Mouse (Mus musculus) olfactory bulb, adult 2 months (tissue): ENCODE results near the gene Gid4. TPM values are rescaled to one million over a fixed set of nuclear protein-coding genes. Genes with fewer than 3 reads are reported as not detected.

ENCODE experiments used
- H3K27ac ChIP-seq: fragments of 200-500 bp; 2 replicates; pipeline ENCODE4 v1.5.1; 2012; ENCODE audit warnings: low read depth, low read length; ENCODE audit not compliant: insufficient read depth
- H3K4me1 ChIP-seq: fragments of 200-500 bp; 2 replicates; pipeline ENCODE4 v1.6.1; 2012; ENCODE audit warnings: low read length; ENCODE audit not compliant: control insufficient read depth, insufficient read depth
- H3K4me3 ChIP-seq: fragments of 200-500 bp; 2 replicates; pipeline ENCODE4 v1.5.1; 2012; ENCODE audit warnings: mild to moderate bottlenecking, low read depth, low read length, moderate library complexity; ENCODE audit not compliant: insufficient read depth
- CTCF ChIP-seq: fragments of 200-500 bp; IDR thresholded peaks from 2 replicates; pipeline ENCODE4 v1.5.1; 2012; ENCODE audit warnings: low read depth, mild to moderate bottlenecking, low read length, moderate library complexity; ENCODE audit not compliant: insufficient read depth
- POLR2A ChIP-seq: fragments of 200-500 bp; IDR thresholded peaks from 2 replicates; pipeline ENCODE4 v1.6.1; 2012; ENCODE audit warnings: mild to moderate bottlenecking, low read depth, low read length, moderate library complexity; ENCODE audit not compliant: insufficient read depth
- WGBS: fragments of 180-500 bp; shearing (Covaris S2); methylation state at CpG from one replicate; pipeline ENCODE4 v1.1.7; 2018; 5-methylcytosine and 5-hydroxymethylcytosine counted together
- polyA plus RNA-seq: library from polyadenylated mRNA; stranded (reverse); fragments of >200 nt; gene quantifications from 2 replicates; pipeline ENCODE4 v1.2.4, GENCODE M21; 2012; ENCODE audit warnings: low replicate concordance; ENCODE audit not compliant: missing spikeins, insufficient read depth, insufficient read length

The Gid4 gene
- 149 TPM in 1 of 2 replicates, not detected in the other for polyA plus RNA-seq

GRCm38 (mm10) chr11:60416963-60417716 is at the start of gene Gid4:
TSS of gene Gid4 (plus strand) at chr11:60417145.
- H3K4me3 ChIP-seq: peak within 1 kb of the TSS; percentile 78
- peak within 1 kb of the TSS; percentile 64 for H3K27ac ChIP-seq
- WGBS: under 1% methylated on average over 75 of the region's 81 CpGs
- H3K4me1 ChIP-seq: peaks cover 11% of the 10 kb centered on the region
- TF ChIP-seq CTCF (no peak), POLR2A (peak; percentile 63; the same call in 1 of the 2 replicates)

- H3K27ac ChIP-seq: no peak overlapping the region
- no peak for TF ChIP-seq CTCF
- WGBS: 86% methylated on average over 3 of the region's 3 CpGs
Observed at GRCm38 (mm10) chr11:60367256-60367655, 49.7 kb upstream of the Gid4 start.

GRCm38 (mm10) chr11:60368909-60369308 is 48.0 kb upstream of the Gid4 start:
- 77% methylated on average over 4 of the region's 4 CpGs for WGBS
- no peak overlapping the region for H3K4me3 ChIP-seq
- TF ChIP-seq CTCF (no peak), POLR2A (no peak)
- H3K27ac ChIP-seq: no peak overlapping the region
- no peaks in the 10 kb centered on the region for H3K4me1 ChIP-seq

More at GRCm38 (mm10) chr11:60367256-60367655, 49.7 kb upstream of the Gid4 start:
- Histone ChIP-seq H3K4me1 (no peaks in the 10 kb centered on the region), H3K4me3 (no peak overlapping the region)

- Histone ChIP-seq H3K4me3 (no peak overlapping the region), H3K27ac (no peak overlapping the region), H3K4me1 (no peaks in the 10 kb centered on the region)
- TF ChIP-seq CTCF (no peak), POLR2A (no peak)
- 67% methylated on average over 4 of the region's 4 CpGs for WGBS
Observed at GRCm38 (mm10) chr11:60369448-60369847, 47.5 kb upstream of the Gid4 start.

- H3K4me1 ChIP-seq: no peaks in the 10 kb centered on the region
- H3K27ac ChIP-seq: no peak overlapping the region
- WGBS: 92% methylated on average over 13 of the region's 13 CpGs
- no peak for TF ChIP-seq POLR2A
- TF ChIP-seq CTCF: no peak
- no peak overlapping the region for H3K4me3 ChIP-seq
Observed at GRCm38 (mm10) chr11:60370431-60370830, 46.5 kb upstream of the Gid4 start.

- Histone ChIP-seq H3K4me3 (no peak overlapping the region), H3K4me1 (no peaks in the 10 kb centered on the region), H3K27ac (no peak overlapping the region)
- WGBS: 76% methylated on average over 6 of the region's 6 CpGs
- TF ChIP-seq CTCF (no peak), POLR2A (no peak)
Observed at GRCm38 (mm10) chr11:60374481-60374880, 42.5 kb upstream of the Gid4 start.

GRCm38 (mm10) chr11:60383518-60383917 is 33.4 kb upstream of the Gid4 start:
- no peak overlapping the region for H3K4me3 ChIP-seq
- 95% methylated on average over 6 of the region's 6 CpGs for WGBS
- TF ChIP-seq CTCF (no peak), POLR2A (no peak)
- H3K27ac ChIP-seq: no peak overlapping the region
- H3K4me1 ChIP-seq: peaks cover 12% of the 10 kb centered on the region

- Histone ChIP-seq H3K4me3 (peak overlapping the region; percentile 1; the same call in 1 of the 2 replicates), H3K27ac (peak overlapping the region; percentile 10), H3K4me1 (peaks cover 12% of the 10 kb centered on the region)
- TF ChIP-seq POLR2A (no peak), CTCF (no peak)
- WGBS: 6% methylated on average over 16 of the region's 16 CpGs
Observed at GRCm38 (mm10) chr11:60384762-60385421, 32.1 kb upstream of the Gid4 start.

- TF ChIP-seq POLR2A: no peak
- TF ChIP-seq CTCF: no peak
- no peak overlapping the region for H3K4me3 ChIP-seq
- H3K27ac ChIP-seq: no peak overlapping the region
- H3K4me1 ChIP-seq: peaks cover 12% of the 10 kb centered on the region
- WGBS: 82% methylated on average over 5 of the region's 5 CpGs
Observed at GRCm38 (mm10) chr11:60385946-60386345, 31.0 kb upstream of the Gid4 start.
